Mouse (Mus musculus) adipocyte (in vitro differentiated cells): Measurements from ENCODE around the gene Sptbn1.

ENCODE experiments used
- DNase-seq: peaks from one replicate; pipeline ENCODE4 v3.0.0-alpha.2; 2016; ENCODE audit warnings: low spot score

The Sptbn1 gene

DNA sequence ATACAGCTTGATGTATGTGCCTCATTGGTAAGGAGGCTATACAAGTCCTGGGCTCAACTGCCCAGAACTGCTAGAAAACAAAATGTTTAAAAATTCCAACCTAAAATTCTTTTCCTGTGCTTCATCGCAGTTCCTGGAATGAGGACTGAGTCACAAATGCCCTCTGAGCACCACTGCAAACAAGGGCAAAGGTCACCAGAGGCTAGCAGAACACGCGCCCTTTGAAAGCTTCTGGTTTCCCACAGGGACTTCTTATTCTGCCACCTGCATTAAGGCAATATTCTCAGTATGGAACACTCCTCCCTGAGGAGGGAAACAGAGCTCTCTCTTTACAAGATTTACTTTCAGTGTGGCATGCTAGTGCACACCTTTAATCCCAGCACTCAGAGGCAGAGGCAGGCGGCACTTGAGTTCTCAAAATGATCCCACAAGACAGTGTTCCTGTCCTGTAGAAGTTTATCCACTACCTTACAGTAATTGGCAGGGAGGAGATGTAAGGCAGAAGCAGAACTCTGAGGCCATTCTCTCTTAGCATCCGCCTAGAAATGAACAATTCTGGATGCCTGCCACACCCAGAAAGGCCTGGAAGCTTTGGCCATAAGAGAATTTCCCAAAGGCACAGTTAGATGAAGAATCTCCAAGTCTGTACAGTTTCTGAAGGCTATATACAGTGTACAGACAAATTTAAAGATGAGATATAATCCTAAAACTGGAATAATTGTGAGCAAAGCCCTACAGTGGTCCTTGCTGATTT, 56.1 kb downstream of the Sptbn1 start:
- DNase-seq, result peak; percentile 42

DNA sequence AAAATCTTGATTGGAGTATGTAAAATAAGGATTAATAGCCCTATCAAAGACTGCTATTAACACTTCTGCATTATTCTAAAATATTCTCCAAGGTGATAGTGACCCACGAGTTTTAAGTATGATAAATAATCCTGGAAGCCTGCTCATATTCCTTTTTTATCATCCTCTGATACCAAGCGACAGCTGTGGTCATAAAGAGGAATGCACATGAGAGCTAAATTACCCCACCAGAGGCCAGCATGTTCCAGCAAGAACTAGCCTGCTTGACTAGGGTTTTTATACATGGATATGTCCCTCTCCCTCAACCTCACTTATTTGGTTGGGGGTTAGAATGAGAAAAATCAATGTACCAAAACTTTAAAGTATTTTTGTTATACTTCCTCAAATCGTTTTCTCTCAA, 56.8 kb downstream of the Sptbn1 start:
- no peak for DNase-seq

DNA sequence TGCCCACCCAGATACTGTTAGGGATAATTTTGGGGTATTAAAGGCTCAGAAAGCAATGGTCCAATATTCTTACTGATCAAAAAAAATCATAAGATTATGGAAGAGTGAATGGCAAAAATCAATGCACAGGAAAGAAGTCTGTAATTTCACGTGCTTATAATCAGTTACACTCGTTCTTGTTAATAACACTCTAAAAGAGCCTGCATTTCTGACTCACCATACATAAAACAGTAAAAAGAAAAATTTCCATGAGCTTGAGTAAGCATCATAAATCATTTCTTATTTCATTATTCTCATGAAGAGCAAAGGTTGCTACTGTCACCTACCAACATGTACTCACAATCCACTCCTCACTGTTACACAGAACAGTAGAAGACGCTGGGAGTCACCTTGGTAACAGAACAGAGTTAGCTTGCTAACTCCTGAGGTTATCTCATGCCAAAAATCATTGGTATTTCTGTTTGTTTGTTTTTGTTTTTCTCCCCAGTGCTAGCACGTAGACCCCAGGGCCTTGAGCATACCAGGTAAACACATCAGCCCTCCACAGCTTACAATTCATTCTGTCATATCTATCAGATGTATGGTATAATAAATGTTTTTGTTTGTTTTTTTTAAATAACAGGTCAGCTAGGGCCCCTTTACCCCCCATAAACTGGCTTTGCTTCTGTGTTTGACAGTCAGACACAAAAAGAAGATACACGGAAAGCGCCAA, 57.7 kb downstream of the Sptbn1 start:
- no peak for DNase-seq

DNA sequence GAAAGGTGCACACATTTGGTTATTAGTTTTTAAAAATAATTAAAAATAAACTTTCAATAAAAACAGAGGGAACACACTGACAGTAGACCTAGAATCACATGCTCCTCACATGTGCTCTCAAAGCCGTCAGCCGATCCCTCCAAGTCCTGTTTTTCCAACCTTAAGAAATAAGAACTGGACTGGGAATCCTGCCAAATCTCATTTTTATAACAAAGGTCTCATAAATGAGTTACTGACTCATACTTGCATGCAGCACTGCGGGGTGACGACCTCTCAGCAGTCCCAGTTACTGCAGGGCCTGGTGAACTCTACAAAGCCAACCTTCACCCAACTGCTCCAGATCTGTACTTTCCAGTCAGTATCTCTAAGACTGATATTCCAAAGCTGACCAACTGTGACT, 58.5 kb downstream of the Sptbn1 start:
- DNase-seq, result peak; percentile 91

DNA sequence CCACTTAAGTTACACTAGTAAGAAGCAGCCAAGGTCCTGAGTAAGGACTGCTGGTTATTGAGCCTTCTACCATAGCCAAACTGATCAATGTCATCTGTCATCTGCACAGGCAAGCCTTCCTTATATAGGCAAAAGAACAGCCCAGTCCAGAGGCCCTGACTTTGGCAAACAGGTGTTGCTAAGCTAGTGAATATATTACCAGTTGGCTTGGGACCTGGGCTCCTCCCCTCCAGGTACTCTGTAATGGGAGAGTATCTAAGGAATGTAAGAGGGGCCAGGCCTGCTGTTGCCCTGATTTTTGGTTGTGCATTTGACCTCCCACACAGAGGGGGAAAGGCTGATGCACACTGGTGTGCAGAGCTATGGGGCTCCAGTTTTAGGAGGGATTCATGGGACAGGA, 63.6 kb downstream of the Sptbn1 start:
- no peak for DNase-seq

DNA sequence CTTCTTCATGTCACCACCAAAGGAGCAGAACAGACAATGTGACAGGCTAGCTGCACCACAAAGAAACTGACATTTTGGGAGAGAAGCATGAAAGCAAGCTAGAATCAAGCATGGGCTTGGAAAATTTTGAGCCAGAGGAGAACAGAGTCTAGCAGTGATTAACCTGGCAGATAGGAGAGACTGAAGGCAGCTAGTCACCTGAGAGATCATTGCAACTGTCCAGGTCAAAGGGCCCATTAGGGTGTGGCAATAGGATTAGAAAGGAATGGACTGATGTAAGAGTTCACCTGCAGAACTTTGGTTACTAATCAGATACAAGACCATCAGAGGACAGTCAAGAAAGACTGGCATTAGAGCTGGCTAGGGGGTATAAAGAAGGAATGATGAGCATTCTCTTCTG, 67.6 kb downstream of the Sptbn1 start:
- DNase-seq, result no peak

DNA sequence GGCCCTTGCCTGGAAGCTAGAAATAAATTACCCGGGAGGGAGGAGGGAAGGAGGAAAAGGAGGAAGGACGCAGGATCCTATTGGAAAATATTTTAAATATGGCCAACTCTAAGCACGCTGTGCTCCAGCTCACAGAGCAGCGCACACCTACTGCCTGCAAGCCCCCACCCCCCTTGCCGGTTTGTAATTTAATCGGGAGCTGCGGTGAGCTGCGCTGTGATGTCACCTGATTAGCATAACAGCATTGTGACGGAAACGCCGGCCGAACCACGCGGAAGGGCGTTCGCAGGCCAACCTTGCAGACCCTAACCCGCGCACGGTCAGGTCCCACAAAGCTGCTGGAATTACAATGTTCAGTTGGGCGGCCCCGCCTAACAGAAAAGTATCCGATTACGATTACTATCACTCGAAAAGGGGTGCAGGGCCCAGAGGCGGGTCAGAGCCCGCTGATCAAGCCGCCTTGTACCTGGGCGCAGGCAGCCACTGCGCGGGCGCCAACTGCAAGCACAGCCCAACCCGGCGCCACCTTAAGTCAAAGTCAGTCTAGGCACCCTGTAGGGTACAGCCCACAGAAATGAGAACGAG, 69.8 kb downstream of the Sptbn1 start:
- no peak for DNase-seq

DNA sequence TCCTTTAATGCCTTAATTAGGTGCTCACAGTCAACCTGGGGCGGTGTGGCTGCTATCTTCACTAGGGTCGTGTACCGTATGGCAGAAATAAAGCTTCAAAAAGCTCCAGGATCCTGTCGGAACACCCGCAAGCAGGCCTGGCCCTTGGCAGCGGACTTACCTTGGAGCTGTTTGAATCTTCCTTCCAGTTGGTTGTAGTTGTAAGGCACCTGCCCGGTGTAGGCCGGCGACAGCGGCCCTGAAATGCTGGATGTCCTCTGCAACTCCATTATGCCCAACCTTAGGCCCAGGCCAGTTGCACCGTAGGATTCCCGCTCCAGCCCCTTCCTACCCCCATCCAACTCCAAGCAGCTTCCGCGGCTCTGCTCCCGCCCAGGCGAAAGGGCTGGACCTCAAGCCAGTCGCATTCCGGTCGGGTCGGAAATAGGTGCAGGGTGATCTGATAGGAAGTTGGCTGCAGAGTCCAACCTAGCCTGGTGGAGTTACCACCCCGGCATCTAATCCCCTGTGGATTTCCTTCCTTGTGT, 70.3 kb downstream of the Sptbn1 start:
- DNase-seq, result no peak

DNA sequence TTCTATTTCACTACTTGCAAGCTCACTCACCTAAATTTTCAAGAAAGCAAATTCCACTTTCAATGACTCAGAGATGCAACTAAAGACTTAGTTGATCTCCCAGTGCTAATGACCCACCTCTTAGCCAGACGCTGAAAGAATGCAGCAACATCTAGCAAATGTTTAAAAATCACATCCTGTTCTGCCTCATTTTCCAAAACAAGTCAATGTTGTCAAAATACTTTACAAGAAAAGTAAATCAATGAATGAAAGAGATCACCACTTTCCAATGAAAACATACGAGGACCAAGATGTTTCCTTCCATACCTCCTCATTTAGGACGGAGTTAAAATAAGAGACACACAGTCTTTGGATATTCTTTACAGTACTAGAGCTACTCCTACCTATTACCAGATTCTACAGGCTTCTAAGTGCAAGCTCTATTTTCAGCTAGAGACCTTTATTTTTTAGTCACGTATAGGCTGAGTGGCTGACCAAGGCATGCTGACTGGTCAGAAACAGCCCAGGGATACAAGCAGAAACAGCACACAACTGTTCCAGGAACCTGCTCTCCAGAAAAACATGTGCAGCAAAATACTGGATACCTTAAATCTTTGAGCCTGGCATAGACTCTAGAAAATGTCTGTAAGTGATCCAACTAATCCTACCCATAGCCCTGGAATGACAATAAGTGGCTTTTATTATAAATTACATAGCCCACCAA, 71.5 kb downstream of the Sptbn1 start:
- no peak for DNase-seq

DNA sequence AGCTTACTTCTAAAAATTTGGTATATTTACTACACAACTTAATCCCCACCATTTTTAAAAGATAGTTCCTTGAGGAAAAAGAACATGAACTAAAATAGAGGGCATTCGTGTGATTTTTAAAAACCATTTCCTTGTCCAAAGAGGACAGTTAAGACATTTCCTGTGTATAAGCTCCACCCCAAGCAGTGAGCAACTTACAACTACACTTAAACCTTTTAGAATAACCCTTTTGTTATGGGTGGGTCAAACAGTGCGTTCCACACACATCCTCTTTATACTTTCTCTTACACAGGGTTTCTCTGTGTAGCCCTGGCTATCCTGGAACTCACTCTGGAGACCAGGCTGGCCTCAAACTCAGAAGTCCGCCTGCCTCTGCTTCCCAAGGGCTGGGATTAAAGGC, 72.2 kb downstream of the Sptbn1 start:
- no peak for DNase-seq

DNA sequence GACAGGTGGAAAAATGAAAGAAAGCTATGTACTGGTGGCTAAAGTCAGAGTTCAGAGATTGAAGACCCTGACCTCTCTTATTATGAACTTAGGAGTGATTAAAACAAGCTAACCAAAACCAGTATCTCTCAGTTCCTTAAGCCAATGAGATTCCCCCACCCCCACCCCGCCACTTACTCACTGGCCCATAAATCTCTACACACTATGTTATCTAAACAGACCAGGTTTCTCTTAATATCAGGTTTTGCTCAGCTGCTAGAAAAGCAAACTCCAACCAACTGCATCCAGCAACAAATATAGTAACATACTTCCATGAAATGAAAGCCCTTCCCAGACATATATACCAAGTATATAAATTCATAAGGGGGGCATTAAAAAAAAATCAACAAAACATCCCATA, 73.2 kb downstream of the Sptbn1 start:
- DNase-seq, result no peak

DNA sequence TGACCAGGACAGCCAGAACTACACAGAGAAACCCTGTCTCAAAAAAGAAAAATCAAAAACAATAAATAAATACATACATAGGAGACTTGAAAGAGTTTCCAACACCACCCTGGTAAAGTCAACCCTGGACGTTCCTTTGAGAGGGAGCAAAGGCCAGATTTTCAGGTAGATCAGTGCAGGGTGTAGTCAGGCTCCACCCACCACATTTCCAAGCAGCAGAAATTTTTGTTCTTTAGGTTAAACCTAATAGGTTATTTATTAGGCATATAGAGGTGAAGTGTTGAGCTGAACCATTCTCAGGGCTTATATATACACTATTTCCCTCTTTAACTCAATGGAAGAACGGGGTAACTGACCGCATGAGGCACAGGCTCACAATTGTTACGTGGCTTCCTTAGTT, 77.0 kb downstream of the Sptbn1 start:
- no peak for DNase-seq

DNA sequence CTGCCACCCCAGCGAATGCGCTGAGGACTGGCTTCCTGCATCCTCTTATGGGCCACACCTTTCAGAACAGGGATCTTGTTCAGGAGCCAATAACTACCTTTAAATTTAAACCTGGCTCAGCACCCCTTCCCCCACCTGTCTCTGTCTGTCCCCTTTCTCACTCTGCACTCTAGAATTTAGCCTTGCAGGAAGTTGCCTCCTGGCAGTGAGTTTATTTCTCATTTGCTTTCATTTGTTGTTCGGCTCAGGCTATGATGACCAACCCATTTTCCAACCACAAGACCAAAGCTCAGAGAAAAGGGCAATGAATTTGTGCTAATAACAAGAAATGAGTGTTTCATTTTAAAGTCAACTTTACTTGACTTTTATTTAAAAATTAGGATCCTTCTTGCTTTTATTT, 77.9 kb downstream of the Sptbn1 start:
- no peak for DNase-seq

DNA sequence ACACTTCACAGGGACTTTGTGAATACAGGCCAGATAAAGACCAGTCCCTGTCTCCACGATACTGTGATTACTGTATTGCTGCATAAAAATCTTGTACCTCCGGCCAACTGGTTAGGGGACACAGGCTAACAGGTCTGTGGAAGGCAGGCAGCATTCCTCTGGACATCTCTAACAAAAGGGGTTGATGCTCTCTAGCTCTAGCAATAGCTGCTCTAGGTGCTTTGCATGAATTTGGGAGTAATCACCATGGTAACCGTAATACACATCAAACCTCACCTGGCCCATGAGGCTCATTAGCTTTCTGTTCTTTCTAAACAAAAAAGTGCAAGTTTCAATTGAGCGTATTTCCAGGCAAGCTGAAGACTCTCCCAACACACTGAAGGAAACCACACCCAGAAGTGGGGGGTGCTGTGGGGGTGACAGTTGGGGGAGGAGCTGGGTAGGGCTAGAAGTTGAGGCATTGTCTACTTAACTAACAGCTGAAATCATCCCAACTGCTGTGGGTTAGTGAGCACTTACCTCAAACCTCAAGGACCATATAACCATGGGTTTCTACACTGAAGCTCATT, 81.0 kb downstream of the Sptbn1 start:
- no peak for DNase-seq

DNA sequence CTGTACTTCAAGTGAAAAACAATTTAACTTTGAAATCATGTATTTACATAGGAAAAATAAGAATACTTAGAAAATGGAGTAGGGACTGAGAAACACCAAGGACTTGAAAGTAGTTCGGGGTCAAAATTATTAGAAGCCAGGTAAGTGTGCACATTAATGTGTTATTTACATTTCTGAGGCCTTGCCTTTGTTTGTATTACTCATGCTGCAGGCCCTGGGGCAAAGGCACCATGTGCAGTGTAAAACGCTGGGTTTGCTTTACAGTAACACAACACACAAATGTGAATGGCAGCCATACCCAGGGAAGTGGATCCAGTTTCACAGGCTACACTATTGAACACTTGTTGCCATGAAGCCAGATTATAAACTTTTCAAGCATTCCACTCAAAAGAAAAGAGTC, 83.4 kb downstream of the Sptbn1 start:
- no peak for DNase-seq

DNA sequence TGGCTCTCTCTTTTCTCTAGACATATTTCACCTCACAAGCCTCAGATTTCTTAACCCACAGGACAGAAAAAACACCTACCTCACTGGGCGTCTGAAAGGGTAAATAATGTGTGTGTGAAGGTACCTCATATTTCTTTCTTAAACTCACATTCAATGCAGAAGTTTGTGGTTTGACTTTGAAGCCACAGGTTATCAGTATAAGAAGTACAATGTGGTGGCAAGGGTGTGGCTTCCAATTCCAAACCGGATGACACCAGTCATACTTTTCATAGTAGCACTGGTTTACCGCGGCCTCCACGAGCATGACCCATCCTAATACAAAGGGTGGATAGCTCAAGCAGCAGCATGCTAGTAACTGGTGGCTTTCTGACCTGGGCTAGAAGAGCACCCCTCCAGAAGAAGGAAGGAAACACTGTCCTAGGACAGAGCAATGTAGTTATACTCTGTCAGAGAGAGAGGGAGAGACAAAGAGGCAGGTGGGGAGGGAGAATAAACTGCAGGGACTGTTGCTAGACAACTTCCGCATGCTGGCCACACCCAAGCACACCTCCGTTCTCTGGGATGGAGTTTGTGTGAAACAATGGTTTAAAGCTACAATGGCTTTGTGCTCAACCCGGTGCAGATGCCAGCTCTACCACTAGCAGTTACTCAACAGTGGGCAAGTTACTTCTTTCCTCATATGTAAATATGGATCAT, 85.1 kb downstream of the Sptbn1 start:
- DNase-seq, result no peak

DNA sequence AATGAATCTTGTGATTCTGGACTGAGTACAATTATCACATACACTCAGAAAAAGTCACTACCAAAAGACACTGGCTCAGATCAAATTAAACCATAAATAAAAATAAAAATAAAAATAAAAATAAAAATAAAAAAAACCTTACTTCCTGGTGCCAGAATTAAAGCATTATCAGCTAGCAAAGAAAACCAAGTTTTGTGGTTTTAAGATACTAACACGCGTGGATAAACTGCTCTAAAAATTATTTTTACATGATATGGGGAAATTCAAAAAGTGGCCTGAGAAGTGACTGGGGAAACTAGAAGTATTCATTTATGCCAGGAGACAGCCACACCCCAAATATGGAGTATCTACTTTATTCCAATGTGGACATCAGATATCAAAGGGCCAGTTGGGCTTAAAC, 89.8 kb downstream of the Sptbn1 start:
- no peak for DNase-seq

DNA sequence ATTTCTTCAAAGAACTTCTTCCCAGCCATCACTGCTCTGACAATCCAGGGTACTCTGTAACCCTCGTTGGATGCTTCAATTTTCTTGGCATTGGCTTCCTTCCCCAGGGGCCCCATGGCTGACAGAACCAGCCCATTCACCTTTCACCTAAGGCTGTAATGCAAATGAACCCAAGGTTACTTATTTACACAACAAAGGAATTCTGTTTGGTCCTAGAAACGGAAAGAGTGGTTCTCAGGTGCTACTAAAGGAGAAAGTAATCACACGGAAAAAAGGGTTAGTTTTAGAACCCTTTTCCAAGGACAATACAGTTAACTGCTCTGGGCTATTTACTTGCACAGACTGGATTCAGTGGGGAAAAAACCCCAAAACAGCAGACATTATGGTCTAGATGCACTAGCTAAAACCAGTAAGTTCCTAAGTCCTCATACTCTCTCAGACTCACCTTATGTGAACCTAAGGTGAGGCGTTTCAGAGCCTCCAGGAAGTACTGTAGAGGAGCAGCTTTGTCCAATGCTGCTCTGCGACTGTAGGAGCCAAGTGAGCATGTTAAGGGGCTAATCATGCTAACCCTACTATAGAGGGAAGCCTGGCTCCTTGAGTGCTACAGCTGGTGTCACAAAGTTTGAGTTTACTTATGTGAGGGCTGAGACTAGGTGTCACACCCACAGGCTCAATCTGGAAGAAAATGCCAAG, 90.7 kb downstream of the Sptbn1 start:
- DNase-seq, result no peak

DNA sequence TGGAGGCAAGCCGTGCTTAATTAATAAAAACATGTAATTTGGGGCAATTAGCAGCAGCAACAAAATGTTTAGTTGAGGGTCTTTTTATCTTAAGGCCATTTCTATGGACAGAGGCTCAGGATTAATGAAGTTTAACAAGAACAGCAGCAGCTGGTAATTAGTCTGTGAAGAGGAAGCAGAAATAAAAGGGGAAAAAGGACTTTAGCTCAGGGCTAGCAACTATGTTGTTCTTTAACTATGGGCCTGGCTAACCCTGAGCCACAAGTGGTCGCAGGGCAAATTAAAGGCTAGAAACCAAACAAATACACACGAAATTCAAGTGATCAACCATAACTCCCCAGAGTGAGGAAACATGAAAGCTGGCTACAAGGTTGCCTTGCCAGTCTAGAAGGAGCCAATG, 91.9 kb downstream of the Sptbn1 start:
- no peak for DNase-seq

DNA sequence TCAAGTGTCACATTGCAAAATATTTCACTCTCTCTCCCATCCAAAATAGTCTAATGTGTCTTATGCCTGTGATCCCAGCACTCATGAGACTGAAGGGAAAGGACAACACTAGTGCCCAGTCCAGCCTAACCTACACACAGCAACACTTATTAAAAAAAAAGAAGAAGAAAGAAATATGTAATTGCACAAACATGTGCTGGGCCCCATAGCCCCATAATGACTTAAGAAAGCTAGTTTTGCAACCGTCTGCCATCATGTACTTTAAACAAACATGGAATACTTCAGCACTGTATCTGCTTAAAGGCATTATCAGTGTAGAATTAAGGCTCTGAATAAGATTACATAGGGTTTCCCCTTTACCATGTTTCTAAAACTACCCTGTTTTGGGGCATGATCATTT, 92.4 kb downstream of the Sptbn1 start:
- no peak for DNase-seq

DNA sequence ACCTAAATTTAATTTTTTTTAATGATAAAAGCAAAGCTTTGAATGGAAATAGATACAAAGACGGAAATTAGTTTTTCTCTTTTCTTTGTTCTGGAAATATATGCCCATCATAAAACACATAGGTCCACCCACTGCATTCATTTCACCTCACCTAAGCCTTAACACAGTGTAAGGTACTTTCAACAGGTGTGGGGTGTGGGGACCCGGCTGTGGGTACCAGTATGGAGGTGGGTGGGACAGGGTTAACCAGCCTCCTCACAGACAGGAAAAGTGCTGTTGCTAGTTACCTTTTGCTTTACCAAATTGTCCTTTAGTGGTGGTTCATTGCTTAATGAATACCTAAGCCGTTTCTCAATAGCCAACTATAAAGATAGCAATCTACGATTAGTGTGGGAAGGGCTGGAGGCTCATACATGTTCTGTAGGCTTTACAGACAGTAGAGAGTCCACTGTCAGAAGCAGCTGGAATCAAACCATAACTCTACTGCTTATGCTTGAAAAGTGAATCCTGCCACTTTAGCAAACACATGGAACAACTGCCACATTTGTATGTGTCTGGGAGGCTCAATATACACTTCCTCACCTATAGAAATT, 96.3 kb downstream of the Sptbn1 start:
- DNase-seq, result no peak
